Mouse (Mus musculus) embryo, embryonic 10.5 days (tissue): ENCODE results near the gene Nap1l4.

Source experiments
- DNase-seq: peaks from one replicate; pipeline ENCODE4 v3.0.0-alpha.2; 2015; ENCODE audit warnings: low spot score

The Nap1l4 gene

DNA sequence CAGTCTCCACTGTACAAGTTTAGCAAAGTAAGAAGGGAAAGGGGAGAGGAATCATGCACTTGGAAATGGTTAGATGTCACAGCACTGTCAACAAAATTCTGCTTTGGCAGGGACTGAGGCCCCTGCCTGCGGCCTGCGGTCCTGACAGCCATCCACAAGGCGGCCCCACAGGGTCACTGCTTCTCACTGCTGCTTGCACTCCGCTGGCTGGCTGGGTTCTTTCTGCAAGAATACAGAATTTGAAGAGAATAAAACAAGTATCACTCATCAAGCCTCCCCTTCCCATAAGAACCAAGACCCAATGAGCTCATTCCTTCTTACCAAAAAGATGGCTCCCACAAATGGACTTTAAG is 34.5 kb downstream of the Nap1l4 start:
- no peak for DNase-seq

- no peak for DNase-seq
Measured at GRCm38 (mm10) chr7:143513763-143514415, 35.0 kb downstream of the Nap1l4 start.

DNA sequence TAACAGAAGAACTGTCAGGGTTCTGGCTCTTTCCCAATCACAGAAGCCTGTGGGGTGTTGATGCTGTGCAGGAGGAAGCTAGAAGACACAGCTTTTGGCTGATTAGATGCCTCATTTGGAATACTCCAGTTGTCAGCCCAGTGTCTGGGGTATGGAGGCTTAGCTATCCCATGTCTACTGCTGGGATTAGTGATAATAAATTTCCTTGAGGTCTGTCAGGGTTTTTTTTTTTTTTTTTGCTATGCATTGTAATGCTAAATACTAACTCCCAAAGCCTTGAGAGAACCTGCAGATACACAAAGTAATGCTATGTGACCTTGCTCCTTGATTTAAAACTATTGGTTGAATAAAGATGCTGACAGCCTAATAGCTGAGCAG is 37.6 kb downstream of the Nap1l4 start:
- no peak for DNase-seq

DNA sequence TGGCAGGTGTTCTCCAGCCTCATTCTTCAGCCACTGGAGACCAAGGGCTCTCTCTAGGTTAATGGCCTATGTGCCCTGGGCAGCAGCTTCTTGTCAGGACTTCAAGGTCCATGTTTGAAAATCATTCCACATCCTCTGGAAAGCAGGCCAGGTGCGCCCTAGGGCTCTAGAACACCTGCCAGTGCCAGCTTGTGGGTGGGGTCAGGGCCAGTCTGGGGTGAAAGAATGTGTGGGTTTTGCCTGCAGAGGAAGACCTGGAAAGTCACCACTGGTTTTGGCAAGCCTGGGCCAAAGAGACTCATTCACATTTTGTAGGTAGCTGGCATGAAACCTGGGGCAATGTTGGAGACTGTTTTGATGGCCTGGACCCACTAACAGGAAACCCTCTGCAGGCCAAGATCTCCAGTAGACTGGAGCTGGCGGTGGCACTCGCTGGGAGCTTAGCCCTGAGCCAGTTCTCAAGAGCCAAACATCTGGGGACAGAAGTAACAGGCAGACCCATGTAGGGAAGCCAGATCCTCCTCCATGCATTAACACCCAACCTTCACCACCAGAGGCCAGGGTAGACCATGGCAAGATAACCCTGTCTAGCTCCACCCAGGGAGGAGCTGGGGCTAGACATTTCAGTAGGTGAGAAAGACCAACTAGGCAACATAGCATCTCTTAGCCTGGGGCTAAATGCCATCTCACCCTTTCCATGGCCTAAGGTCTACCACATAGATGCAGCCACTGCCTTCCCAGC is 38.1 kb downstream of the Nap1l4 start:
- DNase-seq: no peak

GRCm38 (mm10) chr7:143509566-143509965 is 39.3 kb downstream of the Nap1l4 start:
- no peak for DNase-seq

- DNase-seq: peak; percentile 78
Measured at GRCm38 (mm10) chr7:143506675-143507074, 42.2 kb downstream of the Nap1l4 start.

GRCm38 (mm10) chr7:143506271-143506670 is 42.6 kb downstream of the Nap1l4 start:
- DNase-seq: no peak

DNA sequence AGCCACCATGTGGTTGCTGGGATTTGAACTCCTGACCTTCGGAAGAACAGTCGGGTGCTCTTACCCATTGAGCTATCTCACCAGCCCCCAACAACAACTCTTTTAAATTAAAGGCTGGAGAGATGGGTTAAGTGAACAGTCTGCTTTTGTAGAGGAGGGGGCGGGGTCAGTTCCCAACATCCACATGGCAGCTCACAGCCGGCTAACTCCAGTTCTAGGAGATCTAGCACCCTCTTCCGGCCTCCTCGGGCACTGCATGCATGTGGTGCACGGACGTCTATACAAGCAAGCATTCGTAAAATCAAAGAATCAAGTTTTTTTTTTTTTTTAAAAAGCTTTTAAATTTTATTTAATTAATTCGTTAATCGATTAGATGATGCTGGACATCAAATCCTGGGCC is 43.1 kb downstream of the Nap1l4 start:
- DNase-seq: peak; percentile 79

- DNase-seq: no peak
Measured at GRCm38 (mm10) chr7:143505411-143505810, 43.5 kb downstream of the Nap1l4 start.

DNA sequence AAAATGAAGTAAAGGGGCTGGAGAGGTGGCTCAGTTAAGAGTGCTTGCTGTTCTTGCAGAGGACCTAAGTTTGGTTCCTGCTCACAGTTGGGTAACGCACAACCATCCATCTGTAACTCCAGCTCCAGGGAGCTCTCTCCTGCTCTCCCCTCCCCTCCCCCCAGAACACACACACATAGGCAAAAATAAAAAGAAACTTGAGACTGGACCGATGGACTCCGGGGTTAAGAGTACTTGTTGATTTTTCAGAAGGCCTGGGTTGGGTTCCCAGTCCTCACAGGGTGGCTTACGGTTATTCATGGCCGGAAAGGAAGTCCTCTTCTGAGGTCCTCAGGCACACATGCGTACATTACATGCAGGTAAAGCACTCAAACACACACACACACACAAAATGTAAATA is 45.0 kb downstream of the Nap1l4 start:
- no peak for DNase-seq

DNA sequence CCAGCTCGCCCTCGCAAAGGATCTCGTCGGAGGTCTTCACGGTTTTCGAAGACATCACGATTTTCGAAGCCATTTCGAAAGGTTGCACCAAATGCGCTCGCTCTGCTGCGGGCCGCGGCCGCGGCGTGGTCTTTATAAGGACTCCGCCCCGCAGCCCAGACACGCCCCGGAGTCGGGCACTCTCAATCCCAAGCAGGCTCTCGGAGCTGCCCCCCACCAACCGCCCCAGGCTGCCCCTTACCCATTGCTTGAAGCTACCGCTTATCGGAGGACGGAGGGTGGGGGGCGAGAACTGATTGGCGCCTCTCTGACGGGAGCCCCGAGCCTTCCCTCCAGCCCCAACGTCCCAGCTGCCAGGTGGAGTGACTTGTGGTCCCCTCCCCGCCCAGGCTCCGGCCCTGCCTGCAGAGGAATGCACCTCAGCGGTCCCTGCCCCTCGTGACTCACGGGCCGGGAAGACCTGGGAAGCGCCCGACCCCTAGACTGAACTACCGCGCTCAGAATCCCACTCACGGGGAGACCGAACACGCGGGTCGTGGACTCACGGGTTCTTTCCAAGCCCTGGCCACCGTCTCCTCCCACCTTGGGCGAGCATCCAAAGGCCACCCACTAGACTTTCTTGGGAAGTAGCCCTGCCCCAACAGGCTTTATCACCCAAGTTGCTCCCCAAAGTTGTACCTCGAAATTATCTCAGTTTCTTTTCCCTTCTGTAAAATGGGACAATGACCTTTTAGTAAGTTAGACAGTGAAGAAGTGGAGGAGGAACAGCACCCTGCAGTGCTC is 46.3 kb downstream of the Nap1l4 start, which contains the start of gene Phlda2:
Phlda2 (minus strand) TSS at position 733 of the 783 bp plus-strand sequence.
- DNase-seq: peak; percentile 54

DNA sequence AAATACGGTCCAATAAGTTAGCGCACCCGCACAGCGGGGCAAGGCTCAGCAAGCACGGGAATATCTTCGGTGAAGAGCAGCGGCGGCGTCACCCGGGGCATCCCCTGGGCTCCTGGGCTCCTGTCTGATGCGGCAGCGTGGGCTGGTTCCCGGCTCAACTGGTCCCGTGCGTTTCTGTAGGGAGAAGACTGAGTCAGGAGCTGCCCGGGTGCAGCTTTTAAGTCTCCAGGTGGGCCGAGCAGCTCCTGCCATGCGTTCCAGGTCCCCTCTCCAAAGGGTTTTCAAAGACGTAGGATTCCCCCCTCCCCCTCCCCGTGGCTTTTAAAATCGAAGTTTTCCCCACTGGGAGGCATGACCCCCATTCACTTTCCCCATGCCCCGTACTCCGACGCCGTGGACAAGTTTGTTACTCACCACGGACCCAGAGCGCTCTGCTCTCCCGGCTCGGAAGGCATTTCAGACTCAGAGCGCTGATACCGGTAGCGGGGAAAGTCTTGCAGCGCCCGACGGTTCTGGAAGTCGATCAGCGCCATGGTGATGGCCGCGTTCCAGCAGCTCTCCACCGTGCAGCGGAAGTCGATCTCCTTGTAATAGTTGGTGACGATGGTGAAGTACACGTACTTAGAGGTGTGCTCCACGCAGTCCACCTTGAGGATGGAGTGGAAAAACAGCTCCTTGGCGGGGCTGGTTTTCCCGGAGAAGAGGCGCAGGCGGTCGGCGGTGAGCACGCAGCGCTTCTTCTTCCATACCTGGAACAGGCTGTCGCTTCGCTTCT is 47.1 kb downstream of the Nap1l4 start:
- peak; percentile 58 for DNase-seq

DNA sequence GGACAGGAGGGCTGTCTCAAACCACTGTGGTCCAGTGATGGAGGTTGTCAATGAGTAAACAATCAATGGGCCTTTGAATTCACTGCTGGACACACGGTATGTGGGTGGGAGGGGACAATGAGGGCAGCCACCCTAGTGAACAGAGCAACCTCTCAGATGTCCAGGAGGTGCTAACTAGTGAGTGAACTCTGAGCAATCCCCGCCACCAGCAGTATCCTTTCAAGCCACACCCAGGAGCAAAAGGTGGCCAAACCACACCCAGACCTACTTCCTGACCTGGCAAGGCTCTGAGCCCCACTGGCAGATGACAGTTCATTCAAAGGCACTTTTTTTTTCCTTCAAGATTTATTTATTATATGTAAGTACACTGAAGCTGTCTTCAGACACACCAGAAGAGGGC is 48.0 kb downstream of the Nap1l4 start:
- DNase-seq: no peak

GRCm38 (mm10) chr7:143498584-143498983 is 50.3 kb downstream of the Nap1l4 start:
- DNase-seq: no peak

DNA sequence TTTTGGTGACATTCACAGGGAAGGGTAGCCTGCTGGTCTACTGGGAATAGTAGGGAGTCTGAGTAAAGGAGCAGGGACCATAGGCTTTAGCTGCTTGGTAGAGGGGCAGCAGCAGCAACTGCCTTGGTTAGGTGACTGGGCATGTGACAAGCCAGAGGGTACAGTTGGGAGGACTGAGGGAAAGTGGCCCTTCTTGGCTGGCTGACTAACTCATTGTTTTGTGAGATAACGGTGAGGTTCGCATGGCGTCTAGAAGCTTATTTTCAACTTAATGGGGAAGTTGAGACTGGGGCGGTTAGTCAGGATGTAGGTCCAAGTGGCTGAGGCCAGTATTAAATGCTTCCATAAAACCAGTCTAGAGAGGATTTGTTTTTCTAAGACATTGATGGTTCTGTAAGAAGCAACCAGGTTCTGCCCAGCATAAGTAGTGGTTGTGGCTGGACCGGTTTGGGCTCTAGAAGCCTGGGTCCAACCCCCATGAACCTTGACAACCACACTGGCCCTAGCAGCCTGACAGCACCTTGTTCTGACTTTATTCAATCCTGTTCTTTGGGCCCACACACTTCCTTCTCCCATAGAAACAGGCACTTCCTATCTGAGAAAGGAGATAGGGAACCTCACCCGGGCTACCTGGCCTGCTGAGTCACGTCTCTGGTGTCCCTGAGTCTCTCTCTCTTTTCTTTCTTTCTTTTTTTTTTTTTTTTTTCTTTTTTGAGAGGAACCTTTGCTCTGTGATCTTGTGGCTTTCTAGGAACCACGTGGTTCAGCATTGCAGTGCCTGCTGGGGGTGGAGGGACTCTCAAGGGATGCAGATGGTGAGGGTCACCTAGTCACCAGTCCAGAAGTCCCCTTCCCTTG is 53.6 kb downstream of the Nap1l4 start:
- no peak for DNase-seq

DNA sequence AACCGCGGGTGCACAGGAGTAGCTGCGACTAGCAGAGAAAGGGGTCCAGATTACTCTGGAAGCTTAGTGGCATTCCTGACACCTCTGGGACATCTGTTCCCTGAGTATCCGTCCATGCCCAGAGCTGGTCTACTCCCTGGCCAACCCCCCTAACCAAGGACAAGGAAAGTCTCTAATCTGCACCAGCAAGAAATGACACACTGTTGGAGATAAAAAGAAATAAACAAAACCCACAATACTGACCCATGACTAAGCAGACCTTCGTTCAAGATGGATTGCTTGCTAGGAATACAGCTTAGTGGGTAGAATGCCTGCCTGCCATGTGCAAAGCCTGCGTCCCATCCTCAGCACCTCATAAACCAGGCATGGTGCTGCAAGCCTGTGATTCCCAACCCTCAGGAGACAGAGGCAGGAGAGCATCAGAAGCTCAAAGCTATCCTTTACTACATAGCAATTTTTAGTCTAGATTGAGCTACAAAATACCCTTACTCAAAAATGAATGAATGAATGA is 55.2 kb downstream of the Nap1l4 start:
- no peak for DNase-seq

DNA sequence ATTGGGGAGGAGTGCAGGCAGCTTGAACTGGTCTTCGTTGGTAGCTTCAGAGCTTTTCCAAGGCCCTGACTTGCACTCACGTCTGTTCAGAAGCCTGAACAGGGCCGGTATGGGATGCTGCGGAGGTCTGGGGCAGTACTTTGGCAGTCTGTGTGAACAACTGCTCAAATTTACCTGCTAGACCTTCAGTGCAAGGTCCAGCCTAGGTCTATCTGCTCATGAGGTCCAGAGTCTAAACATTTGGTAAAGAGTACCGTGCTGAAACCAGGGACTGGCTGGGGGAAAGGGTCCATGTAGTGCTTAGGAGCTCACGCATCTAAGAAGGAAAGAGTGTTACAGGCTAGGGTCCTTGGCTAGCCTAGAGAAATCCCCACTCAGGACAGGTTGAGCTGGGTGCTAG is 59.2 kb downstream of the Nap1l4 start:
- no peak for DNase-seq

- peak; percentile 44 for DNase-seq
Measured at GRCm38 (mm10) chr7:143482541-143482940, 66.4 kb downstream of the Nap1l4 start.

GRCm38 (mm10) chr7:143481806-143482387 is 67.0 kb downstream of the Nap1l4 start:
- no peak for DNase-seq

- peak; percentile 58 for DNase-seq
Measured at GRCm38 (mm10) chr7:143480498-143480897, 68.4 kb downstream of the Nap1l4 start.

- DNase-seq: no peak
Measured at GRCm38 (mm10) chr7:143477800-143478199, 71.1 kb downstream of the Nap1l4 start.
